Mouse (Mus musculus) heart, postnatal 14 days (tissue): ENCODE data around the gene Sec22a. TPM values are rescaled to one million over a fixed set of nuclear protein-coding genes. Genes with fewer than 3 reads are reported as not detected.

Experiments used
- DNase-seq, 2 experiments: peaks; one replicate each; pipeline ENCODE4 v3.0.0; 2021 to 2022
- intact Hi-C: fragments of 180-260 bp; cut with DNase I; formaldehyde crosslinking; loops from one replicate; pipeline ENCODE4 v1.15.1; 2025
- long read RNA-seq, 2 experiments: library from polyadenylated mRNA; stranded (forward); transcript quantifications; one replicate each; pipeline ENCODE4 v2.0.0; 2021
- total RNA-seq, 2 experiments: library from RNA; stranded (reverse); gene quantifications; 2 replicates each; pipeline ENCODE4 v1.2.3; 2021

Gene Sec22a
- total RNA-seq, result 10 to 100 TPM; 11.9 to 13.7 TPM
- long read RNA-seq, experiment 1, transcript Sec22a-201 (7 exons, 3,992 nt), result major isoform, 15 of 19 reads
- long read RNA-seq, experiment 1, partial matches to known transcripts, result 2 of 19 reads
- long read RNA-seq, experiment 1, other reads (novel, unspliced or antisense), result 2 of 19 reads
- long read RNA-seq, experiment 2, transcript Sec22a-201 (7 exons, 3,992 nt), result major isoform, 12 of 18 reads
- long read RNA-seq, experiment 2, partial matches to known transcripts, result 0 of 18 reads
- long read RNA-seq, experiment 2, other reads (novel, unspliced or antisense), result 5 of 18 reads

GRCm38 (mm10) chr16:35363150-35364062 lies at the start of gene Sec22a:
Sec22a (minus strand) TSS chr16:35363918.
- peak; percentile 93 to 95 for DNase-seq
- intact Hi-C loops, result loop anchor here (5.0 kb wide), 1 partner anchor 129 kb away; the partner anchor contains the start of gene Pdia5

GRCm38 (mm10) chr16:35406706-35407105 lies 43.0 kb upstream of the Sec22a start:
- DNase-seq, result no peak

GRCm38 (mm10) chr16:35406166-35406565 lies 42.4 kb upstream of the Sec22a start:
- no peak for DNase-seq
- intact Hi-C loops, result no loop called here

More at GRCm38 (mm10) chr16:35406706-35407105, 43.0 kb upstream of the Sec22a start:
- intact Hi-C loops, result no loop called here

- no peak for DNase-seq
- intact Hi-C loops, result no loop called here
Observed at GRCm38 (mm10) chr16:35405348-35406080, 41.8 kb upstream of the Sec22a start.

GRCm38 (mm10) chr16:35404864-35405263 lies 41.1 kb upstream of the Sec22a start:
- DNase-seq, result no peak
- intact Hi-C loops, result no loop called here

- intact Hi-C loops, result no loop called here
- DNase-seq, result no peak
Observed at GRCm38 (mm10) chr16:35403891-35404290, 40.2 kb upstream of the Sec22a start.

GRCm38 (mm10) chr16:35403356-35403755 lies 39.6 kb upstream of the Sec22a start:
- intact Hi-C loops, result no loop called here
- DNase-seq, result no peak

- intact Hi-C loops, result no loop called here
- no peak for DNase-seq
Observed at GRCm38 (mm10) chr16:35392813-35393212, 29.1 kb upstream of the Sec22a start.

GRCm38 (mm10) chr16:35385654-35386053 lies 21.9 kb upstream of the Sec22a start:
- intact Hi-C loops, result no loop called here
- no peak for DNase-seq

- intact Hi-C loops, result no loop called here
- no peak for DNase-seq
Observed at GRCm38 (mm10) chr16:35380048-35380447, 16.3 kb upstream of the Sec22a start.

- no peak for DNase-seq
- intact Hi-C loops, result no loop called here
Observed at GRCm38 (mm10) chr16:35379344-35379743, 15.6 kb upstream of the Sec22a start.

GRCm38 (mm10) chr16:35364063-35364428 lies 328 bp upstream of the Sec22a start:
- intact Hi-C loops, result loop anchor here (5.0 kb wide), 1 partner anchor 128 kb away; the partner anchor contains the start of gene Pdia5
- DNase-seq, result no peak

GRCm38 (mm10) chr16:35362221-35362620 lies 1.5 kb downstream of the Sec22a start:
- intact Hi-C loops, result loop anchor here (5.0 kb wide), 1 partner anchor 130 kb away; the partner anchor contains the start of gene Pdia5
- DNase-seq, result no peak

GRCm38 (mm10) chr16:35360593-35360992 lies 3.1 kb downstream of the Sec22a start:
- peak; percentile 28 to 52 for DNase-seq
- intact Hi-C loops, result loop anchor here (5.0 kb wide), 1 partner anchor 132 kb away; the partner anchor contains the start of gene Pdia5

- intact Hi-C loops, result no loop called here
- DNase-seq, result no peak
Observed at GRCm38 (mm10) chr16:35357449-35357848, 6.3 kb downstream of the Sec22a start.

GRCm38 (mm10) chr16:35330451-35330850 lies 33.3 kb downstream of the Sec22a start:
- no peak for DNase-seq
- intact Hi-C loops, result no loop called here

- intact Hi-C loops, result loop anchor here (1.0 to 10.0 kb wide), 4 partner anchors 221 to 498 kb away; partner anchors contain the start of gene Sema5b
- no peak for DNase-seq
Observed at GRCm38 (mm10) chr16:35319773-35320172, 43.9 kb downstream of the Sec22a start.

GRCm38 (mm10) chr16:35319335-35319734 lies 44.4 kb downstream of the Sec22a start:
- DNase-seq, result no peak
- intact Hi-C loops, result loop anchor here (1.0 to 10.0 kb wide), 4 partner anchors 221 to 498 kb away; partner anchors contain the start of gene Sema5b

- intact Hi-C loops, result loop anchor here (2.0 to 10.0 kb wide), 3 partner anchors 222 to 499 kb away; partner anchors contain the start of gene Sema5b
- DNase-seq, result no peak
Observed at GRCm38 (mm10) chr16:35318397-35318796, 45.3 kb downstream of the Sec22a start.

GRCm38 (mm10) chr16:35317460-35317859 lies 46.3 kb downstream of the Sec22a start:
- intact Hi-C loops, result loop anchor here (5.0 to 10.0 kb wide), 2 partner anchors 387 to 500 kb away; no protein-coding TSS in a partner anchor
- DNase-seq, result no peak
